Mouse (Mus musculus) embryonic facial prominence, embryonic 12.5 days (tissue): ENCODE measurements around the gene Thoc6. TPM values are rescaled to one million over a fixed set of nuclear protein-coding genes. Genes with fewer than 3 reads are reported as not detected.

Source experiments
- polyA plus RNA-seq: library from polyadenylated mRNA; unstranded; fragments of >200 nt; fragmentation: Nextera tagmentation; extraction: Ambion mirVana; gene quantifications from 2 replicates; pipeline ENCODE4 v1.2.1, GENCODE M21; 2016

The Thoc6 gene
- polyA plus RNA-seq, 1 experiment from 2014 or later, result 49.6 TPM

Other genes with a start within 250 kb of the Thoc6 start
- gene Vmn2r117, start 194.2 kb downstream of the Thoc6 start, polyA plus RNA-seq, result not detected in 2 replicates
- 24.3 and 26.8 TPM in 2 replicates for gene Zfp213, start 109.6 kb downstream of the Thoc6 start, polyA plus RNA-seq
- gene Zfp13, start 74.4 kb downstream of the Thoc6 start, polyA plus RNA-seq, result 23.8 and 24.1 TPM in 2 replicates
- gene Zscan10, start 73.0 kb downstream of the Thoc6 start, polyA plus RNA-seq, result 0.20 and 0.67 TPM in 2 replicates
- 0.84 and 1.3 TPM in 2 replicates for gene Mmp25, start 28.6 kb downstream of the Thoc6 start, polyA plus RNA-seq
- 1.3 and 1.9 TPM in 2 replicates for gene Bicdl2, start 13.4 kb downstream of the Thoc6 start, polyA plus RNA-seq
- 60.3 and 61.2 TPM in 2 replicates for gene Hcfc1r1, start 286 bp downstream of the Thoc6 start, polyA plus RNA-seq
- 8.6 and 9.2 TPM in 2 replicates for gene Tnfrsf12a, start 3.6 kb upstream of the Thoc6 start, polyA plus RNA-seq
- 49.2 and 52.4 TPM in 2 replicates for gene Cldn6, start 5.4 kb upstream of the Thoc6 start, polyA plus RNA-seq
- 12.6 and 13.5 TPM in 2 replicates for gene Cldn9, start 10.1 kb upstream of the Thoc6 start, polyA plus RNA-seq
- 0.66 and 1.0 TPM in 2 replicates for gene 1520401A03Rik, start 48.9 kb upstream of the Thoc6 start, polyA plus RNA-seq
- gene Pkmyt1, start 52.5 kb upstream of the Thoc6 start, polyA plus RNA-seq, result 54.2 and 54.6 TPM in 2 replicates
- 14.8 and 16.0 TPM in 2 replicates for gene Paqr4, start 67.0 kb upstream of the Thoc6 start, polyA plus RNA-seq
- 23.4 and 25.1 TPM in 2 replicates for gene Kremen2, start 72.0 kb upstream of the Thoc6 start, polyA plus RNA-seq
- 122 and 125 TPM in 2 replicates for gene Flywch1, start 97.7 kb upstream of the Thoc6 start, polyA plus RNA-seq
- 57.7 and 58.5 TPM in 2 replicates for gene Flywch2, start 112.2 kb upstream of the Thoc6 start, polyA plus RNA-seq
- gene Srrm2, start 116.7 kb upstream of the Thoc6 start, polyA plus RNA-seq, result 657 and 663 TPM in 2 replicates
- 1,164 and 1,169 TPM in 2 replicates for gene Elob, start 155.3 kb upstream of the Thoc6 start, polyA plus RNA-seq
- gene Prss33, start 162.2 kb upstream of the Thoc6 start, polyA plus RNA-seq, result 0.46 and 0.59 TPM in 2 replicates
- not detected in 2 replicates for gene Prss32, start 170.0 kb upstream of the Thoc6 start, polyA plus RNA-seq
- gene Prss41, start 170.3 kb upstream of the Thoc6 start, polyA plus RNA-seq, result 2.2 and 2.5 TPM in 2 replicates
- gene Prss21, start 194.2 kb upstream of the Thoc6 start, polyA plus RNA-seq, result not detected in 2 replicates
- gene Dcpp1, start 207.0 kb upstream of the Thoc6 start, polyA plus RNA-seq, result not detected in 2 replicates
- not detected in 2 replicates for gene Dcpp2, start 207.0 kb upstream of the Thoc6 start, polyA plus RNA-seq
- not detected in 2 replicates for gene Dcpp3, start 243.6 kb upstream of the Thoc6 start, polyA plus RNA-seq